Mouse (Mus musculus): ENCODE data around the gene 5730480H06Rik. TPM values are rescaled to one million over a fixed set of nuclear protein-coding genes. Genes with fewer than 3 reads are reported as not detected.
A peak's percentile ranks its signal among the peaks of the same experiment; 100 is the strongest.

The 5730480H06Rik gene
- total RNA-seq (2015) (31.1 and 32.2 TPM in 2 replicates), total RNA-seq (2017) (10.1 and 12.6 TPM in 2 replicates)

- no peak for ATAC-seq (replicated peaks; ENCODE audit: poor library complexity)
These were observed at the start of gene 5730480H06Rik for GRCm38 (mm10) chr5:48327652-48328051. 5730480H06Rik (plus strand) TSS chr5:48327952.

GRCm38 (mm10) chr5:48301186-48301585, 26.6 kb upstream of the 5730480H06Rik start:
- no peak for ATAC-seq (replicated peaks; ENCODE audit: poor library complexity)

GRCm38 (mm10) chr5:48315057-48315602, 12.6 kb upstream of the 5730480H06Rik start:
- peak; percentile 48; the same call in 1 of the 2 replicates for ATAC-seq (replicated peaks; ENCODE audit: poor library complexity)

- no peak for ATAC-seq (replicated peaks; ENCODE audit: poor library complexity)
These were observed 7.2 kb upstream of the 5730480H06Rik start for GRCm38 (mm10) chr5:48320597-48320996.

- no peak for ATAC-seq (replicated peaks; ENCODE audit: poor library complexity)
These were observed 1.5 kb upstream of the 5730480H06Rik start for GRCm38 (mm10) chr5:48326221-48326620.

- ATAC-seq (replicated peaks; ENCODE audit: poor library complexity): no peak
These were observed 2.0 kb downstream of the 5730480H06Rik start for GRCm38 (mm10) chr5:48329751-48330150.

- ATAC-seq (replicated peaks; ENCODE audit: poor library complexity): no peak; the same call in 1 of the 2 replicates
These were observed 3.1 kb downstream of the 5730480H06Rik start for GRCm38 (mm10) chr5:48330817-48331216.

GRCm38 (mm10) chr5:48331441-48331840, 3.7 kb downstream of the 5730480H06Rik start:
- peak; percentile 97 for ATAC-seq (replicated peaks; ENCODE audit: poor library complexity)

- ATAC-seq (replicated peaks; ENCODE audit: poor library complexity): no peak
These were observed 5.7 kb downstream of the 5730480H06Rik start for GRCm38 (mm10) chr5:48333407-48333806.

- no peak for ATAC-seq (replicated peaks; ENCODE audit: poor library complexity)
These were observed 6.2 kb downstream of the 5730480H06Rik start for GRCm38 (mm10) chr5:48333884-48334513.

GRCm38 (mm10) chr5:48340808-48341433, 13.2 kb downstream of the 5730480H06Rik start:
- ATAC-seq (replicated peaks; ENCODE audit: poor library complexity): no peak

- peak; percentile 88 for ATAC-seq (replicated peaks; ENCODE audit: poor library complexity)
These were observed 17.6 kb downstream of the 5730480H06Rik start for GRCm38 (mm10) chr5:48345095-48345982.

- ATAC-seq (replicated peaks; ENCODE audit: poor library complexity): no peak
These were observed 18.4 kb downstream of the 5730480H06Rik start for GRCm38 (mm10) chr5:48345983-48346648.

GRCm38 (mm10) chr5:48349309-48349708, 21.6 kb downstream of the 5730480H06Rik start:
- ATAC-seq (replicated peaks; ENCODE audit: poor library complexity): peak; percentile 72

GRCm38 (mm10) chr5:48371890-48372766, 44.4 kb downstream of the 5730480H06Rik start:
- ATAC-seq (replicated peaks; ENCODE audit: poor library complexity): peak; percentile 100

- ATAC-seq (replicated peaks; ENCODE audit: poor library complexity): no peak
These were observed 74.7 kb downstream of the 5730480H06Rik start for GRCm38 (mm10) chr5:48402497-48402896.

GRCm38 (mm10) chr5:48408276-48408675, 80.5 kb downstream of the 5730480H06Rik start:
- ATAC-seq (replicated peaks; ENCODE audit: poor library complexity): no peak

- ATAC-seq (replicated peaks; ENCODE audit: poor library complexity): no peak
These were observed 82.6 kb downstream of the 5730480H06Rik start for GRCm38 (mm10) chr5:48410348-48410747.

- ATAC-seq (replicated peaks; ENCODE audit: poor library complexity): no peak
These were observed 83.7 kb downstream of the 5730480H06Rik start for GRCm38 (mm10) chr5:48411462-48411861.

- ATAC-seq (replicated peaks; ENCODE audit: poor library complexity): no peak
These were observed 84.5 kb downstream of the 5730480H06Rik start for GRCm38 (mm10) chr5:48412261-48412660.
